Mouse (Mus musculus) cerebellum, adult 11 months (tissue): Measurements from ENCODE around the gene Pirb.
"Not testable (repeated sequence)": the region's sequence is repeated elsewhere in the genome, so short reads cannot be mapped to it uniquely, and the experiment has no call there.

Experiments
- DNase-seq: peaks from one replicate; pipeline ENCODE4 v3.0.0; 2022

Pirb gene

DNA sequence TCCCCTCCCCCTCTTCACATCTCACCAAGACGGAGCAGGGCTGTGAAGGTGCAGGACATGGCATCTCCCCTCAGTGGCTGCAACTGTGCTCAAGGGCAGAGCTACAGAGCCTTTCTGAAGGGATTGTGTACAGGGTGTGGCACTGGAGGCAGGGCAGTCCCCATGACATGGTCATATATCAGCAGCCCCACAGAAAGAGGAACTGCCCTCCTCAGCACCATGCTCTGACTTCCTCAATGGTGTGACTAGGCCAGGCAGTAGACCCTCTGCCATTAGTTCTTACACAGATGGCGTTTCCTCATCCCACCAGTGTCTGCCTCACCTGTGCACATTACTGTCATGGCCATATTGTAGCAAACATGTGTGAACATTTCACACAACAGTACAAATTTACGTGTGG is at the start of gene Pirb:
Pirb (minus strand) TSS at position 124 of the 400 bp plus-strand sequence.
- DNase-seq, result not testable (repeated sequence)

DNA sequence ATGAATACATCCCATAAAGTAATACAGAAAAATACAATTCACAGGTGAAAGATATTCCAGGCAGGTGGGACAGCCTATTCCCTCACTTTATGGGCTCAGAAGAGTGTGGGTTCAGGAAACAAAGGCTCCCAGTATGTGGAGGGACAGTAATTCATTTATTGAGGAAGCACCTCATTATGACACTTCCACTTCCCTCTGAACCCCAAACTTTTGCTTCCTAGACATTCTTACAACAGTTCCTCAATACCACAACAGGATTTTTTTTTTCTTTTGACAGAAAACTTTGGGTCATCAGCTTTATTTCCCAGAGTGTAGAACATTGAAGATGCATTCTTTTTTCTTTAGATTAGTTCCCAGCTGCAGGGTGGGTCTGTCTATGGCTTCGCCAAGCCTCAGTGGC is 12.5 kb upstream of the Pirb start:
- not testable (repeated sequence) for DNase-seq

DNA sequence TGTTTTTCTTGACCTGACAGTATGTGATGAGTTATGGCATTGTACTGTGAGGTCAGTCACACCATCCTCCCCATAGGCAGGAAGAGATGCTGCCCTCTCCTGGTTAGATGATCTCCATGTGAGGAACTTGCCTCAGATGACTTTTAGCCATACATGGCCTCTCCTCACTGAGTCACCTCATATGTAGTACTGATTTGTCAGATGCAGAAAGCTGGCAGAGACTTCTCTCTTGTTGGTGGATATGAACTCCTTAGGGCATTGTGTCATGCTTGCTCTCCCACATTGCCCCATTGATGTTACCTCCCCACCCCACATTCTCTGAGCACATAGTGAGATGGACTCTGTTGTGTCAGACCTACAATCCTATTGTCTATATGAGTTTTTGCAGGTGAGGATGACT is 5.3 kb upstream of the Pirb start:
- not testable (repeated sequence) for DNase-seq

DNA sequence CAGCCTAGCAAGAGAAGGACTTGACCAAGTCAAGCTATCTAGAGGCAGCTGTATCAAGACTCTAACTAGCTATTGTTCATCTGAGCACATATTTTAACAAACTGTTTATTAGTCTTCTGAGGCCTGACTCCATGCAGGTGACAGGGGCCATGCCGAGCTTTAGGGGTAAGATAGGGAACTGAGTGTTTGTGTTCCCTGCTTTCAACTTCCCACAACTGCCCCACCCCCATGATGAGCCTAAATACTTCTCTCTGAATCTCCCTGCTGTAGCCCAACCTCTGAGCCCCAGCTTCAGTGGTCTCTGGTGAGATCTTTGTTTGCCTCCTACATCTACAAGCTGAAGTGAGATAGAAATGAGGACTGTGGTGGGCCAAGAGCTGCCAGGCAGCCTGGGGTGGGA is 4.9 kb downstream of the Pirb start:
- no peak for DNase-seq

DNA sequence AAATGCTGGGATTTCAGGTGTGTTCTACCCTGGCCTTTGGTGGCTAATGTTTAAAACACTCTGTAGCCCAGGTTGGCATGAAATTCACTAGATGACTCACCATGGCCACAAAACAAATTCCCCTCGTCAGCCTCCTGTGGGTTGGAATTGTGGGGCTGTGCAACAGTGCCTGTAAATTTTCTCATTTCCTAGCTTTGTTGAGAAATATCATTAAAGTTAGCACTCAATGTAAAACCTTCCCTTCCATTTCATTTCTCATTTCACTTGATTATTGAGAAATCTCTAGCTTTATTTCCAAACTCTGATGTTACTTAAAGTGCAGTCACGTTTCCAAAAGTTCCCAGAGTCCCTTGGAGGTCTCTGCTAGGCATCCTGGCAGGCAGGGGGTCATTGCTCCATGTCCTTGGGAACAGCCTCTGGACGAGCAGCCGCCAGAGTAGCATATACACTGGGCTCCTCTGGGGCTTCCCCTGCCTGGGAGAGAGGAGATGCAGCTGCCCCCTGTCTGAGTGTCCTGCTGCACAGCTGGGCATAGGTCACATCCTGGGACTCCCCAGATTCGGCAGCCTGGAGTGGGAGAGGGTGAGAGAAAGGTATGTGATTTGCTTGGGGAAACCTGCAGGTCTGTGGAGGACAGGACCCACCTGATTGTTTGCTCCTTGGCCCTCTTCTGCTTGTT is 7.8 kb downstream of the Pirb start:
- DNase-seq, result no peak

DNA sequence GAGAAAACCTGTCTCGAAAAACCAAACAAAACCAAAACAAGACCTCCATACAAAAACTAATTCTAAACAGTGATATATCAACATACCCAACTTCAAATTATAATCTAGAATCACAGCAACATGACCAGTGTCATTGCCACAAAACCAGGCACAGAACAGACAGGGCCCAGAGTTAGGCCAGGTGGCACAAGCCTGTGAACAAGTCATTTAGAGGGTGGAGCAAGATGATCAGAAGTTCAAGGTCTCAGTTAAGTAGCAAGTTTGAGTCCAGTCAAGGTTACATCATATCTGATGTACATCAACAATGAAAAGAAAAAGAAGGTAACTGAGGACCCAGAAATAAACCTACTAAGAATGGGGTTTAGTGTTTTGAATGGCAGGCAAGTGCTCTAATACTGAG is 11.2 kb downstream of the Pirb start:
- DNase-seq, result no peak

DNA sequence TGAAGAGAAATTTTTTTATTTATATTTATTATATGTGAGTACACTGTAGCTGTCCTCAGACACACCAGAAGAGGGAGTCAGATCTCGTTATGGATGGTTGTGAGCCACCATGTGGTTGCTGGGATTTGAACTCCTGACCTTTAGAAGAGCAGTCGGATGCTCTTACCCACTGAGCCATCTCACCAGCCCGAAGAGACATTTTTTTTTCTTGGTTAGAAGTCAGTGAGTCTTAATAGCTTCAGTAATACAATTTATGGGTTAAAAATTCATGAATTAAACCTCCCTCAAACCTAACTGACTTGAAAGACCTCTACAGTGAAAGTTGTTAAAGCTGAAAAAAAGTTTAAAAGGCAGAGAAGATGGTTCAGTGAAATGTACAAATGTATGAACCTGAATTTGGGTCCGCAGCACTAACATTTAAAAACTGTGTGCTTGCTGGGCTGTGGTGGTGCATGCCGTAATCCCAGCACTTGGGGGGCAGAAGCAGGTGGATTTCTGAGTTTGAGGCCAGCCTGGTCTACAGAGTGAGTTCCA is 11.7 kb downstream of the Pirb start:
- DNase-seq, result not testable (repeated sequence)

DNA sequence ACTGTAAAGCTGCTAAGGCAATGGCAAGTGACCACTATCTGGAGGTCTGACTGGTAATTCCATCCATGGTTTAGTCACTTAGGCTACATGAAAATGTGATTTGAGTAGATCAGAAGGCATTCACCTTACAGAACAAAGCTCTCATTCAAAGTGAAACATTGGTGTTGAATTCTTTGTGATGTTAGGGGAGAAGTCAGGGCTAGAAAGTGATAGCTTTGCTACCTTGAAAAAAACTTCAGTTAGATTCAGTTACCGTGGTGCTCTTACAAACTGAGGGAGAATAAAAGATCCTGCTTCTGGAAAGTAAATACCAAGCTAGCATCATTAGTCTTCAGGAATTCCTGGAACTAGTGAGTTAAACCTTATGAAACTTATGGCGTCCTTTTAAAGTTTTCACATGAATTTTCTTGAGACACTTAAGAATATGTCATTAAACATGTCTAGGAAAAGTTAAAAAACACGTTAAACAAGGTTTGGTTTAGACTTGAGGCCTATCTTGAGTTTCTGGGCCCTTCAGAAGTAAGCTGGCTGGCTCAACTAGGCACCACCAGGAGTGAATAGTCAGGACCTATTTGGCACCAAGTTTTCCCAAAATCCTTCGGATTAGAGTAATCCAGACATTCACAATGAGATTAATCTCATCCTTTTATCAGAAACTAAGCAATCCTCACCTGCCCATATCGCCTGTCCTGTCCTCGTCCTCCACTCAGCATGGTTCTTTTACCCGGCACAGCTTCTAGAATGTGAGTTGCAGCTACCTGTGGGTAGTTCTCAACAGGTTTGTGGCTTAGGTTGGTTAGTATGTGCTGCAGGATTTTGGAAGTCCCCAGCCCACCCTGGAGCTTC is 12.4 kb downstream of the Pirb start:
- DNase-seq, result no peak

DNA sequence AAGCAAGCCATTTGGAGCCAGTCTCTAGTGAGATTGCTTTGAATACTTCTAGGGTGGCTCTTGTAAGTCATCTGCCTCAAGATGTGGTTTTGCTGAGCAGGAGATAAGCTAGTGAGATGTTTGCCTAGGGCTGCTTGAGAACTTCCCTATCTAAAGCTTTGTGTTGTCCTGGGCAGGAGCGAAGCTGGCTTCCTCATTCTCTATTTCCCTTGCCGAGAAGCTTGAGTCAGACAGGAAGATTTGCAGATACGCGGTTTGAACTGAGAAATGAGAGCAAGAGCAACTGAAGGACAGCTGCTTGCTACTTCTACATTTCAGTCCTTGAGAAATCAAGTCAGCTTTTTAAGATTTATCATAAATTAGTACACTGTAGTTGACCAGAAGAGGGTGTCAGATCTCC is 13.2 kb downstream of the Pirb start:
- DNase-seq, result no peak

DNA sequence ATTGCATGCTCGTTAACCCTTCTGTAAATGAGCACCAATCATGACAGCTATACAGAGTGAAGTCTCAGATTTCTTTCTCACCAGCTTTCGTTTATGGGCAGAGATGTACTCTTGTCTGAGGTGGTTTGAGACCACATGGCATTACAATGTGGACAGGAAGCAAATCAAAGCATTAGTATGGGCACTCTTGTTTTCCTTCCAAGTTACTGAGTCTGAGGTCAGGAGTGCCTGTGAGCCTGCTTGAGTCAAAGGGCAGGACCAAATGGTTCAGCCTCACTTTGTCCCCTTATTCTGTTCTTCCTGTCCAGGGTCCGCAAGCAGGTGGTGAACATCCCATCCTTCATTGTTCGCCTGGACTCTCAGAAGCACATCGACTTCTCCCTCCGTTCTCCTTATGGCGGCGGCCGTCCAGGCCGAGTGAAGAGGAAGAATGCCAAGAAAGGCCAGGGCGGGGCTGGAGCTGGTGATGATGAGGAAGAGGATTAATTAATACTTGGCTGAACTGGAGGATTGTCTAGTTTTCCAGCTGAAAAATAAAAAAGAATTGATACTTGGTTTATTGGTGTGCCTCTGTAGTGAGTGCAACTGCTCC is 13.8 kb downstream of the Pirb start:
- DNase-seq, result no peak

DNA sequence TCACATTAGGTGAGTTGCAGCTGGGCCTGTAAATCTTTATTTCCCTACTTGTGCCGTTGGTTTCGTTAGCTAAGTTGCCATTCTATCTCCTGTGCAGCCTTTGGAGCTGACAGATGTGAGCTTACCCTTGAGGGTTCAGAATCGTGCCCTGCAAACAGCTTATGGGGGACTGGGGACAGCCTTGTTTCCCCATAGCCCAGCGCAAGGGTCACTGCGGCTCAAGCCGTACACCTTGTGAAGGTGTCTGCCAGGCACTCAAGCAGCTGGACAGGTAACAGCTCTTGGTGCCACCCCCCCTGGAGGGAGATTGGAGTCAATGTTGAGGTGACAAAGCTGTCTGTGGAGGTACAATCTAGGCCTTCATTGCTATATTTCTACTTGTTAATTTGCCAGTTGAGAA is 14.3 kb downstream of the Pirb start:
- DNase-seq, result no peak

DNA sequence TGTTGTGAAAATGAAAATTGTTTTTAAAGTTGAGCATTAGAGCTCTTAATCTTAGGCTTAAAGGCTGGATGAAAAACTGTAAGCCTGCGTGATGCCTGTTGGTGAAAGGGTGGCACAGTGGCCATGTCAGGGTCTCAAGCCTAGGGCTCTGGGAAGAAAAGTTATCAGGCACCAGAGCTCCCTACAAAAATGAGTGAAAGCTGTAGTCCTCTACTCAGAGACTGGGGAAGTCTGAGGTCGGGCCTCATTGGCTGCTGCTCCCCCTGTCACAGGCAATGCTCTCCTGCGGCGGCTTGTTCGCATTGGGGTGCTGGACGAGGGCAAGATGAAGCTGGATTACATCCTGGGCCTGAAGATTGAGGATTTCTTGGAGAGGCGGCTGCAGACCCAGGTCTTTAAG is 14.7 kb downstream of the Pirb start:
- DNase-seq, result not testable (repeated sequence)

DNA sequence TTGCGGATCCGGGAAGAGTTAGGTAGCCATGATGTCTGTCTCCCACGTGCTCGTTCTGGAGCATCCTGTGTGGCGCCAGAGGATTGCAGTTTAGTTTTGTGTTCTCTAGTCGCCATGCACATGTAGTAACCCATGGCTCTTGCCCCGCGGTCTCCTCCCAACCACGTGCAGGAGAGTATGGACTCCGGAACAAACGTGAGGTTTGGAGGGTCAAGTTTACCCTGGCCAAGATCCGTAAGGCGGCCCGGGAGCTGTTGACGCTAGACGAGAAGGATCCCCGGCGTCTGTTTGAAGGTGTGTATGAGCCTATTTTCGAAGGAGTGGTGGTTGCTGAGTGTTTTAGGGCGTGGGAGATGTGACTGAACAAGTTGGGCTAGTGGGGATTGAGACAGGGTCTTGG is 15.7 kb downstream of the Pirb start:
- DNase-seq, result no peak

DNA sequence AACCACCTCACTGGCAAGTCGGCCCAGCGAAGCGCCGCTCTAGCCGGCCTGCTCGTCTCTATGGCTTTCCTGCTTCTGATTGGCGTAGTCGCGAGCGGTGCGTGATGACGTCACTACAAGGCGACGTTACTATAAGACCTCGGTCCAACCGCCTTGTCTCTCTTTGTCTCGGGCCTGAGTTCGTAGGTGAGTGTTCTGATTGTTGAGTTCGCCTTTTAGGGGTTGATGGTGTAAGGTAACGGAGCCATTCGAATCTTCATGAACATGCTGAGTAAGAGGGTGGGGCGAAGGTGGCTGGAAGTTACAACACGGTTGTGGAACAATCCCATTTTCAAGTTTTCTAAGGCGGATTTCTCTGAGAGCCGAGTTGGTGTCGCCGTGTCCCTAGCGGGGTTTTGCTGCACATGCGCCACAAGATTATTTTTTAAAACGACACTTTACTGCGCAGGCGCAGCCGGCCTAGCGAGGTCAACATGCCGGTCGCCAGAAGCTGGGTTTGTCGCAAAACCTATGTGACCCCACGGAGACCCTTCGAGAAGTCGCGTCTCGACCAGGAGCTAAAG is 16.2 kb downstream of the Pirb start, which contains the start of gene Rps9:
Rps9 (plus strand) TSS at position 115 of the 563 bp plus-strand sequence.
- DNase-seq, result peak; percentile 96

DNA sequence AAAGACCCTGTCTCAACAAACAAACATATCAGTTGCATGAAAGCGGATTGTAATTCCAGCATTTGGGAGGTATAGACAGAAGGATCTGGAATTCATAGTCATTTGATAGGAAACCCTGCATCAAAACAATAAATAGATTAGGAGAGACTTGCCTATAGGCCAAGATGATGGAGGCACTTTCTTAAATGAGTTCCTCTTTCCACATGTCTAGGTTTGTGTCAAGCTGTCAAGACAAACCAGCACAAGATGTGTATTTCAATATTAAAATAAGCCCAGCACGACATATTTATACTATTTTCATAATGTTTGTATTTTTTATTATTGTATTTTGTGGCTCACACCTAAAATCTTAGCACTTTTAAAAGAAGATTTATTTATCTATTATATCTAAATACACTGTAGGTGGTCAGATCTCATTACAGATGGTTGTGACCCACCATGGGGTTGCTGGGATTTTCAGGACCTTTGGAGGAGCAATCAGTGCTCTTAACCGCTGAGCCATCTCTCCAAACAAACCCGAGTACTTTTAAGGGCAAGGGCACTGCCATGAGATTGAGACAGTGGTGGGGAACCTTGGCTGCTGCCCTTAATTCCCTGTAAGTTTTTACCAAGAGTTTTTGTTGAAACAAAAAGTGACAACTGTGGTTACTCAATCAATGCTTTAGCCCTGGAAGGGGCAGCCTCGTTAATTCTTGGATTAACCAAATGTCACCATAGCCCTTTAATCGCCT is 16.9 kb downstream of the Pirb start:
- no peak for DNase-seq

DNA sequence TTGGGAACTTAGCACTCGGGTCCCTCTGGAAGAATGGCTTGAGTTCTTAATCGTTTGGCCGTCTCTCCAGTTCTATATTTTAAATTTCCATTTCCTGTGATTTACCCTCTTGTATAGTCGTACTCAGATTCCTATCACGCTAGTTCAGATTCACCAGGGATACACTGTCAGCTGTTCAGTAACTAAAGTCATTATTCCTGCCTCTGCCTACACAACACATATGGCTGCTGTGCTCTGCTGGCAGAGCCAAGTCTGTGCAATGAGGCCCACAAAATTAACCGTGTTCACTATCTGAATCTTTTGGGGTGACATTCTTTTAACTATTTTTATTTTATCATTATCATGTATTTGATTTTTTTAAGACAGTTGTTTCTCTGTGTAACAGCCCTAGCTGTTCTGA is 21.7 kb downstream of the Pirb start:
- DNase-seq, result no peak

DNA sequence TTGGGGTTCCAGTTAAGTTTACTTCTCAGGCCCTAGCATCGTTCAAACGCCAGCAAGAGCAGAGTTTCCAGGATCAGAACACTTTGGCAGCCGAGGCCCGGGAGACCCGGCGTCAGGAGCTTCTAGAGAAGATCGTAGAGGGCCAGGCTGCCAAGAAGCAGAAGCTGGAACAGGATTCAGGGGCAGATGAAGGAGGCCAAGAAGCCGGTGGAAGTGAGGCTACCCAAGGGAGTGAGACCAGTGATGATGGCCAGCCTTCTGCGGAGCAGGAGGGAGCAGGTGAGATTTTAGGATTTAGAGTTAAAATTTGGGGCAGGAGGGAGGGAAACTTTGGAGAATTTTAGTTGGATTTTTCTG is 25.3 kb downstream of the Pirb start:
- DNase-seq, result peak; percentile 43

DNA sequence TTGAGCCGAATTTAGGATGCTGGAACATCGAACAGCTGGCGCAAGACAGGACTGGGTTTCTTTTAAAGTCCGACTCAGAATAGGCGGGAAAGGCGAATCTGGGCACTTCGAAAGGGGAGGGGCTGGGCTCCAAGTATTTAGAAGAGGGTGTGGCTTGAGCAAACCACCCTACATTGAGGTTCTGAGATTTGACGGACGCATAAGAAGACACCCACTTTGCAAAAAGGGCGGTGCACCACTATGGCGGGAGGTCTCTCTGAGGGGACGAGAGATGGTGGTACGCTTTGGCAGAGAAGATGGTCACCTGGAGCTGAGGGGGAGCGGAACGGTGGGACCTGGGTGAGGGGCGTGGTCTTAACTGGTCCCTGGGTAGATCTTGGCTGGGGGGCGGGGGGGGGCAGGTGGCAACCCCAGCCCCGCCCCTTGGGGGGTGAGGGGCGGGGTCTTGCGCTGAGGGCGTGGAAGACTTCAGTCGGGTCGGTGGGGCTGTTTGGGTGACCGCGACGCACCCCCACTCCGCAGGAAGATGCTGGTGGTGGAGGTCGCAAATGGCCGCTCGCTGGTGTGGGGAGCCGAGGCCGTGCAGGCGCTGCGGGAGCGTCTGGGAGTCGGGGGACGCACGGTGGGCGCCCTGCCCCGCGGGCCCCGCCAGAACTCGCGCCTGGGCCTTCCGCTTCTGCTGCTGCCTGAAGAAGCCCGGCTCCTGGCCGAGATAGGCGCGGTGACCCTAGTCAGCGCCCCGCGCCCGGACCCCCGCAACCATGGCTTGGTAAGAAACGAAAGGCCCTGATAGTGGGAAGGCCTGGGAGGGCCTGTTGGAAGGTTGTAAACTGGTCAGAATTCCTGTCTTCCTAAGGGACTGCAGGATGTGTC is 25.9 kb downstream of the Pirb start:
- peak; percentile 61 for DNase-seq

DNA sequence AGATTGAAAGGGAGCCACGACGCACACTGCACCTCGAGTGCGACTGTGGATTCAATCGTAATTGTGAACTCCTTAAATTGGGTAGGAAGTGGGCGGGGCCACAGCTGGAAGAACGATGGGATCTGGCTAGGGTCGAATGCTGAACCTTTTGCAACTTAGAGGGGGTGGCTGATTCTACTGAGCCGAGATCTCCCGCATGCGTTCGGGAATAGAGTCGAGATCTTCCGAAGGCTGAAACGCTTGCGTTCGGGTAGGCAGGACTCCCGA is 26.4 kb downstream of the Pirb start:
- DNase-seq, result no peak

DNA sequence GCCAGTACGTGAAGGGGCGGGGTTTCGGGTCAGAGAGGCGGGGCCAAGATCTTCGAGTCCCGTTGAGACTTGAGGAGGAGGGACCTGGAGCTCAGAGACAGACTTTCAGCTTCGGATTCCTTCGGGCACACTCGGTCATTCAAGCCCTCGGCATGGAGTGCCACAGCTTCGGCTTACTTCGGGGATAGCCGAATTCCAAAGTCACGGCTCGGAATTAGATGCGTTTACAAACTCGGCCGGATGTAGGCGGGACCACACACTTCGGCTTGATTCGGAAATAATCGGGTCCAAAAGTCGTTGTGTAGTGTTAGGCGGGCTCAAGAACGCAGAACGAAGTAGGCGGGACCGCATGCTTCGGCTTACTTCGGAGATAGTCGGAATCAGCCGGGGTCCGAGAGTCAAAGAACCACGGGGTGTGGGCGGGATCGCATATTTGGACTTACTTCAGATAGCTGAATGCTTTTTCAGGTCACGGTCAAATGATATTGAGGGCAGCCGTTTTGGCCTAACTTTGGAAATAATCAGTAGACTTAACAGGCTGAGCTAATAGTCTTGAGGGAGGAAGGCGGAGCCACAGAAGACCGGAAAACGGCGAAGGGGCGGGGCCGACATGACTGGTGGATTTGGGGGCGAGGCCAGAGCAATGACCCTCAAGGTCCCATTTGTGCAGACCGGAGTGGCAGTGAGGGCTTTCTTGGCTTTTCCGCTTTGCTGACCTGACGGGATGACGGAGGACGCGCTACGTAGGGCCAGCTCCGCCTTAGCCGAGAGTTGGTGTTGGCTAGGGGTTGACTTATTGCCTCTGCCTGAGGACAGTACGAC is 27.0 kb downstream of the Pirb start, which contains the start of gene Mboat7:
Mboat7 (minus strand) TSS at position 537 of the 822 bp plus-strand sequence.
- DNase-seq, result peak; percentile 94
